Mouse (Mus musculus) c-Kit-positive CD71-positive TER-119-negative erythroid progenitor cells, embryonic 14.5 days (primary cell): ENCODE results near the gene Olfr15.
A peak's percentile ranks its signal among the peaks of the same experiment; 100 is the strongest.
"Not testable (repeated sequence)": the region's sequence is repeated elsewhere in the genome, so short reads cannot be mapped to it uniquely, and the experiment has no call there.

ENCODE experiments used
- DNase-seq: peaks from one replicate; pipeline ENCODE4 v3.0.0-alpha.2; 2013; ENCODE audit warnings: low read depth

Olfr15 gene

DNA sequence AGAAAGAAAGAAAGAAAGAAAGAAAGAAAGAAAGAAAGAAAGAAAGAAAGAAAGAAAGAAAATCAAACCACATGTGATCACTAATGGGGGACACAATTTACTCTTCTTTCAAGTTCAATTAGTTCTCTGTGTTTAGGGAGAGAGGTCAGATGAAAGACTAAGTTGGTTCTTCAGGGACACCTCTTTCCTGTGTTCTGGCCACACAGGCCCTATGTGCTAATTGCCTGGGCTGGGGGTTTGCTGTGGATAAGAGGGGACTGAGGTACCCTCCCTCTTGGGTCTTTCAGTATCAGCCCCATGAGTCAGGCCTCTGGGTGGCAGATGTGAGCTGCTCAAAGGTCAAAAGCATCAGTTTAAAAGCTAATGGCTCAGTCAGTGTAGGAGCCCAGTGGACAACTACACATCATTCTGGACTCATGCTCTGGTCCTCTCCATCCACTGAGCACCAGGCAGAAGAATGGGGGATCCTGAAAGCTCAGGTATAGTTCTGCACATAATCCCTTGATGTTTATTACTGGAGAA lies at the start of gene Olfr15:
Gene Olfr15, plus strand, starts transcription at position 291 of the 522 bp plus-strand sequence.
- DNase-seq = no peak

DNA sequence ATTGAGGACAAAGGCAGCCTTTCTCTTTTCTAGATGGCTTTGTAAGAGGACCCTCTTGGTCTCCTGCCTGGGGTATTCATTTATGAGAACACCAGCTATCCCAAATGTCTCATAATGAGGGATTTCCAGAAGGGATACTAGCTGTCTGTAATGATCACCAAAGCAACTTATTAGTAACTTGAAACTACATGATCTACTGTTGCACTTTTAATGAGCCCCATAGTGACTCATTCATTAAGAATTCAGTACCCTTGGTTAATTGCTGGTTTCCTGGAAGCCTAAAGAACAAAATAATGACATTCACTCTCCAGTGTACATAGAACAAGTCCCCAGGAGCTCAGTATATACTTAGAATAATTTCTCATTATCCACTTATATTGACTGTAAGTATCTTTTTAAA lies 49.4 kb upstream of the Olfr15 start:
- DNase-seq = no peak

DNA sequence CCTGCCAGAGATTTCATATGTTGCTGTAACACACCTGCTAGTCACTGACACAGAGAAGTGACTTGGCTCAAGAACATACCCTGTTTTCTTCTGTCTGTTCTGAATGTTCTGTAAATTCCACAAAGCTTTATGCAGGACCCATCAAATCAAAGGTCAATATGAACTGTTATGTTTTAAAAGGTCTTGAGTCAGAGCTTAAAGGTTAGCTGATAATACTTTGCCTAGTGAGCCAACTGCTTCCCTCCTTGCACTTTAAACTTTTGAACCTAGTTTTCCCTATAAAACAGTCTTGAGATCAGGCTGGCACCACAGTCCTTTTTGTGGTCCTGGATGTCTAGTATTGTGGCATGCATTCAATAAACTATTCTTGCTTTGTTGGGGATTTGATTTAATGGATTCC lies 42.3 kb upstream of the Olfr15 start:
- no peak for DNase-seq

DNA sequence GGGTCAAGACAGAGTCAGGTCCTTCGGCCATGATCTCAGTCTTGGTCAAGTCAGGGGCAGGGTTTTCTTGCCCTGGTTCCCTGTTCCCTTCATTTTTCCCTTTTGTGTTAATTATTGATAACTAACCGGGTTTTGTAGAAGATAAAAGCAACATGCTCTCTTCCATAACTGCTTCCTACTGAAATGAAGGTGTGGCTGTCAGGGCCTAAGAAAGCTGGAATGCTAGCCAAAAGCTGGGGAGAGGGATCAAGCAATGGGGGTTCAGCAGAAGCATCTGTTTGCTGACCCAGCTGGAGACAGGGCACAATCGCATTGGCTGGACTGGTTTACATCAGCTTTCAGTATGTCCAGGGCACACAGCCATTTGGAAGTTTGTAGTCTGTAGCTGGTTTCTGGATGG lies 22.5 kb upstream of the Olfr15 start:
- no peak for DNase-seq

DNA sequence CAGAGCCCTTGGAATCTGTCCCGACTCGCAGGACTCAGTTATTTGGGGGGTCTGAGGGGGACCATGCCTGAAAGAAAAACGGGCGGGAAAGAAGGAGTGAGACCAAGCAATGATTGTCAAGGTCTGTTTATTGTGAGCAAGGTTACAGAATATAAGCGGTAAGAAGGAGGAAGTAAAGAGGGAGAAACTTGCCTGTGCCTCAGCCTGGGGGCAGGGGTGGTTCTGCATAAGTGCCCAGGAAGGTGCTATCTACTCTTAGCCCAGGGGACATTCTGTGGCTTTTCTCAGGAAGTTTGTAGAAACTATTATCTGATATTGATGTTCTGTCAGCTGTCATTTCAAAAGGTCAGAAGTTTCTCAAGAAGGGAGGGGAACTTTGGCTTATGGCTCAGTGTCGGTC lies 16.0 kb upstream of the Olfr15 start:
- not testable (repeated sequence) for DNase-seq

DNA sequence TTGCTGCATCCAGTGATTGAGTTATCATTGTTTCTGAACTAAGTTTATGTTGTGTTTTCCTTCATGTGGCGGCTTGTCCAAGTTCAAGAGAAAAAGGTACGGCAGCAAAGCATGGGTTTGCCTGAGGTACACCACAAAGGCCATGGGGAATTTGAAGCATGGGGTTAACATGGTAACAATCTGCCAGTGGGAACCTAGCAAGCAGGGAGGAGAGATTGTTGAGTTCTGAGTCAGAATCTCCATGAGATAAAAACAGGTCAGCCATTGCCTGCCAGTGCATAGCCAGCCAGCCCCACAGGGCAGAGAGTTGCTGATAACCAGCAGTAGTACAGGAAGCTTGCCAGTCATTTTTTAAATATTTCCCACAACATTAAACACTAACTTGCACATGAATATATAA lies 10.5 kb upstream of the Olfr15 start:
- no peak for DNase-seq

DNA sequence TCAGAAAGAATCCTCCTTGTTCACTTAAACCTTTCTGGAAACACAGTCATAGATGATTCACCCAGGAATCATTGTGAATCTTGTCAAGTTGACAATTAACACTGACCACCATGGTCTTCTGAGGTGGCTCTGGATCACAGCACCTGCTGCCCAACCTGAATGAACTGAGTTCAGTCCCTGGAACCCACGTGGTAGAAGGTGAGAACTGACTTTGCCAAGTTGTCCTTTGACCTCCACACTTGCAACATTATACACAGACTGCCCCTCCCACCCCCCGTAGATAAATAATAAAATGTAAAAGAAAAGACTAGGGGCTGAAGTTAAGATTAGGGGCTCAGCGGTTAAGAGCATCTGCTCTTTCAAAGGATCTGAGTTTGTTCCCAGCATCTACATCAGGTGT lies 2.7 kb upstream of the Olfr15 start:
- no peak for DNase-seq

DNA sequence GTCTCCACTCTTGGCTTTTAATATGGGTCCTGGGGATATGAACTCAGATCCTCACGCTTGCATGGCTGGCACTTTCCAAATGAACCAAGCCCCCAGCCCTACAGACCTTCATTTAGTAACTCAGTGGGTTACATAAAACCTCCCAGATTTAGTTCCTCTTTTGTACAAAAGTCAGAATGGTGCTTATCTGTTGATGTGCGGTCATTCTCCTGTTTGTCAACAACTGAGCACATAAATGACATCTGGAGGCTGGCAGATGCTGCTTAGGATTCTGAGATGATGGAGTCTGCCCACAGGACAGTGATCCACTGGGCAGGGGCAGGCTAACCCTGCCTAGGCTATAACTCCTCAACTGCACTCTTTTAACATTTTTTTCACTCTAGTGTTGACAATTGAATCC lies 951 bp upstream of the Olfr15 start:
- DNase-seq = no peak

DNA sequence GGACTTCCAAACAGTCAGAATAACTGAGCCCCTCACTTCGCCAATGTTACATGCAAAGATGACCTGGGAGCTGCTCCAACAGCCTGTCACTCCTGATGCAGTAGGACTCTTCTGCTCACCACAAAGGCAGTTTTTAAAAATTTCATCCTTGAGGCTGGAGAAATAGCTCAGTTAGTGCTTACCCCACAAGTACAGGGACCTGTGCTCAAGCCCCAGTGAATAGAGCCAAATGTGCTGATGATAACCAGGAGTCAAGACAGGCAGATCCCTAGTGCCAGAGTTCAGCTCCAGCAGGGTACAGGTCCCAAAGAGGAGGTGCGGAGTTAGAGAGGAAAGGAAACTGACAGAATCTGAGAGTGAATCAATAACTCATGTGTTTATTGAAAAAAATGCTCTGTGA lies 4.8 kb downstream of the Olfr15 start:
- DNase-seq = no peak

DNA sequence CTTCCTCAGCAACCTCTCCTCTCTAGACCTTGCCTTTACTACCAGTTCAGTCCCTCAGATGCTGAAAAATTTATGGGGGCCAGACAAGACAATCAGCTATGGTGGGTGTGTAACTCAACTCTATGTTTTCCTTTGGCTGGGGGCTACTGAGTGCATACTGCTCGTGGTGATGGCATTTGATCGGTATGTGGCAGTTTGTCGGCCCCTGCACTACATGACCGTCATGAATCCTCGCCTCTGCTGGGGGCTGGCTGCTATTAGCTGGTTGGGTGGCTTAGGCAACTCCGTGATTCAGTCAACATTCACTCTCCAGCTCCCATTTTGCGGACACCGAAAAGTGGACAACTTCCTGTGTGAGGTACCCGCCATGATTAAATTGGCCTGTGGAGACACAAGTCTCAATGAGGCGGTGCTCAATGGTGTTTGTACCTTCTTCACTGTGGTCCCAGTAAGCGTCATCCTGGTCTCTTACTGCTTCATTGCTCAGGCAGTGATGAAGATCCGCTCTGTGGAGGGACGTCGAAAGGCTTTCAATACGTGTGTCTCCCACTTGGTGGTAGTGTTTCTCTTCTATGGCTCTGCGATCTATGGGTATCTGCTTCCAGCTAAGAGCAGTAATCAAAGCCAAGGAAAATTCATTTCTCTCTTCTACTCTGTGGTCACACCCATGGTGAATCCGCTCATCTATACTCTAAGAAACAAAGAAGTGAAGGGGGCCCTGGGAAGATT lies 8.6 kb downstream of the Olfr15 start:
- DNase-seq = no peak

DNA sequence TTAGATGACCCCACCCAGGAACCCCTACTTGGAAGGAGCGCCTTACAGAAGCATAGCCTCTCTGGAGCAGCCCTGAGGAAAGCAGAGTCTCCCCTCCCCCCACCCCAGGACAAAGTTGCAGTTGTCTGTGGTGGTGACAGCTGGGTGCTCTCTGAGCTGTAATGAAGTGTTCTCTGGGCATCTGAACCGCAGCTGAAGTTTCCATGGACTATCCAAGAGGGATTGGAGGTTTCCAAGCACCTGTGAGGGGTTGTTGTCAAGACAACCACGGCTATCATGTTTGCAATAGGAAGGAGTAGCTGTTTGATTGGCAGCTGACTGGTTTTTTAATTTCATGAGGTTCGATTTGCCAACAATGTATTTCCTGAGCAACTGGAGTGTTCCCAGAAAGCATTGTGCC lies 12.3 kb downstream of the Olfr15 start:
- DNase-seq = no peak

DNA sequence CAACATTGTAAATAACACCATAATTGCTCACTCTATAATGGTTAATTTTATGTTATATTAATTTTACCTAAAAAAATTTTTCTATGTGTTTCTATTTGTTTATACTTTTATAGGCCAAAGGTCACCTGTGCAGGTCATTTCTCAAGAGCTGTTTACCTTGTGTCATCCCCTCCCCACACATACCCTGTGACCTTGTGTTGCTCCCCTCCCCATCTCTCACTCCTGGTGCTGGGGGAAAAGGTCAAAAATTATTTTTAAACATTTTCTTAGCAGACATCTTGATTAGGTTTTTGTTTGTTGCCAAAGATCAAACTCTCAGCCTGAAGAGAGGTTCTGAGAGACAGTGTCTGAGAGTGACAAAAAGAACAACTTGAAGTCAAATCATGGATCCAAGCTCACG lies 13.1 kb downstream of the Olfr15 start:
- DNase-seq = no peak

DNA sequence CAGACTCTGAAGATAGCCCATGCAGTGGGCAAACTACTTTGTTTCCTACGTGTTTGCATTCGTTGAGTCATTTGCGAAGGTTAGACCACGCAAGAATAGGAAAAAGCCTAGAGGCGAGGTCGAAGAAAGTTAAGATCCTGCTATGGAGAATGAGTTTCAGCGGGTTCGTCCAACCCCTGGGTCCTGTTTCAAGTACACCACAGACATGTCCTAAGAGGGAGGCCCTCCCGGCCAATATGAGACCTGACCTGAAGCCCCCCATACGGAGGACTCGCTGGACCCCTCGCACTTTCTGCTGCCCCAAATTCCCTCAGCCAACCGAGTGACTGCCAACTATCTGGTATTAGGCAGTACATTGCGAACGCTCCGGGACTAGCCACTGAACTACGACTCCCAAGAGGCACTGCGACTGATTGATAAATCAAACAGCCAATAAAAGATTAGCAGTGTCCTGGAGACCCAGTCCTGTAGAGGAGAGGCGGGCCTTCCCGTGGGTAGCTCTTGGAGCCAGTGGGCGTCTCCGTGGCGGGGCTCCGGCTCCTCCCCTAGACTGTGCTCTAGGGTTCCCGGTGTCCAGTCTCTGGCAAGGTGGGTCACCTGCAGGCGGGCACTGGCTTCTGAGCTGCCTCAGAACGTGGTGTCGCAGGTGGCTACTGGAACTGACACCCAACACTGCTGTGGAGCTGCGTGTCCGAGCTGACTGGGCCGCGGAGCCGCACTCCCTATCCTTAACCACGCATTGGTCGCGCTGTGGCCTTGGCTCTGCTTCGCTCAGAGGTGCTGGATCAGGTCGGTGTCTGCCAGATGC lies 16.2 kb downstream of the Olfr15 start, which contains the start of gene Zfp174:
Gene Zfp174, plus strand, starts transcription at position 558 of the 808 bp plus-strand sequence.
- peak; percentile 94 for DNase-seq

DNA sequence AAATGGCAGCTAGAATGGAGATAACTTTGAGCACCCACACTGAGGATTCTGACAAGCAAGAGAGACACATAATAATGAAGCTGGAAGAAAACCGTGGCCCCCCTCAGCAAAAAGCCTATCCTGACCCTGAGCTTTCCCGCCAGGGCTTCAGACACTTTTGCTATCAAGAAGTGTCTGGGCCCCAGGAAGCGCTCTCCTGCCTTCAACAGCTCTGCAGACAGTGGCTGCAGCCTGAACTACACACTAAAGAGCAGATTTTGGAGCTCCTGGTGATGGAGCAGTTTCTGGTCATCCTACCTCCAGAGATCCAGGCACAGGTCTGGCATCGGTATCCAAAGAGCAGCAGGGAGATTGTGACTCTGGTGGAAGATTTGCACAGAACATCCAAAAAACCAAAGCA lies 17.2 kb downstream of the Olfr15 start:
- no peak for DNase-seq

DNA sequence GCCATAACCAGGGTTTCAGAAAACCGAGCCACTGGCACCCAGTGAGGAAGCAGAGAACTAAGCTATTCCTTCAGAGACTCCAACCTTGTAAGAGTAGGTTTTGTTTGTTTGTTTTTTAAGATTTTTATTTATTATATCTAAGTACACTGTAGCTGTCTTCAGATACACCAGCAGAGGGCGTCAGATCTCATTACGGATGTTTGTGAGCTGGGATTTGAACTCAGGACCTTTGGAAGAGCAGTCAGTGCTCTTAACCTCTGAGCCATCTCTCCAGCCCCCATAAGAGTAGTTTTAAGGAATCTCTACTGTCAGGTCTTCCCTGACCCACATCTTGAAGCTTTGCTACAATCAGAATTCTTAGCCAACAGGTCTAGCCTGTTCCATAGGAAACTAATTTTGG lies 17.7 kb downstream of the Olfr15 start:
- no peak for DNase-seq

DNA sequence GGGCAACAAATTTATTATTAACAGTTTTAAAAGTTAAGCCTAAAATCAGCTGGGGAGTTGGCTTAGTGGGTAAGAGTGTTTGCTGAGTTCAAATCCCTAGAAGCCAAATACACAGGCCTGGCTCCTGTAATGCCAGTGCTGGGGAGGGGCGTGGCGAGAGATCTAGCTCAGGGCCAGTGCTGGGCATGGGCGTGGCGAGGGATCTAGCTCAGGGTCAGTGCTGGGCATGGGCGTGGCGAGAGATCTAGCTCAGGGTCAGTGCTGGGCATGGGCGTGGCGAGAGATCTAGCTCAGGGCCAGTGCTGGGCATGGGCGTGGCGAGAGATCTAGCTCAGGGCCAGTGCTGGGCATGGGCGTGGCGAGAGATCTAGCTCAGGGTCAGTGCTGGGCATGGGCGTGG lies 20.6 kb downstream of the Olfr15 start:
- DNase-seq = not testable (repeated sequence)

DNA sequence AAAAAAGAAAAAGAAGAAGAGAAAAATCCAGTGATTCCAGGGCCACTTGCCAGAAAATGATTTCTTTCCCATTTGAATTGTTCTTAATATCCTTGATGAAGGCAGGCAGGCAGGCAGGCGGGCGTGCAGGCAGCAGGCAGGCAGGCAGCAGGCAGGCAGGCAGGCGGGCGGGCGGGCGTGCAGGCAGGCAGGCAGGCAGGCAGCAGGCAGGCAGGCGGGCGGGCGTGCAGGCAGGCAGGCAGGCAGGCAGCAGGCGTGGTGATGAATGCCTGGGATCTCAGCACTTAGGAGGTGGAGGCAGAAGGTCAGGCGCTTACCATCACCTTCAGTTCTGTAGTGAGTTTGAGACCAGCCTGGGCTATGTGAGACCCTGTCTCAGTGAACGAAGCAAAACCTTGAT lies 21.9 kb downstream of the Olfr15 start:
- no peak for DNase-seq

DNA sequence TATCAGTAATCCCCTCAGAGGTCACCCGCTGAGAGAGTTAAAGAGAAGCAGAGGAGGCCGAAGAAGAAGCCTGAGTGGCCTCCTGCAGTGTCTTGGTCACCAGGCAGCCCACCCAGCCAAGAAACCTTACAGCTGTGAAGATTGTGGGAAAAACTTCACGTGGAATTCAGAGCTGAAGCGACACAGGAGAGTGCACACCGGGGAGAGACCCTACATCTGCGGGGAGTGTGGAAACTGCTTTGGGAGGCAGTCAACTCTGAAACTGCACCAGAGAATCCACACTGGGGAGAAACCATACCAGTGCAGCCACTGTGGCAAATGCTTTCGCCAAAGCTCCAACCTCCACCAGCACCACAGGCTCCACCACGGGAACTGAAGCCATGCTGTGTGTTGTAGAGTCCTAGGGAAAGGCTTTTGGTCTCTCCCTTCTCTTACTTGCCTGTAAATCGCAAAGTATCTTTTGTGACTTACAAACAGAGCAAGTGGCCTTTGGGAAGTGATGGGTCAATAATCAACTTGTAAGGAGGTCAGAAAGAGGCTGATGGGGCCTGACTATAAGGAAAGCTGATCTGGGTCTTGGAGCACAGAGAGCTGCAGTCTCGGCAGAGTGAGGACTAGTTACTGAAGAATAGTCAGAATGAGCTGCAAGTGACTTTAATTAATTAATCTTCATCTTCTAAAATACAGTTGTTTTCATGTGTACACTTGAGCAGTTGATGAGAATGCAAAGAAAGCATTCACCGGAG lies 23.9 kb downstream of the Olfr15 start:
- DNase-seq = no peak

DNA sequence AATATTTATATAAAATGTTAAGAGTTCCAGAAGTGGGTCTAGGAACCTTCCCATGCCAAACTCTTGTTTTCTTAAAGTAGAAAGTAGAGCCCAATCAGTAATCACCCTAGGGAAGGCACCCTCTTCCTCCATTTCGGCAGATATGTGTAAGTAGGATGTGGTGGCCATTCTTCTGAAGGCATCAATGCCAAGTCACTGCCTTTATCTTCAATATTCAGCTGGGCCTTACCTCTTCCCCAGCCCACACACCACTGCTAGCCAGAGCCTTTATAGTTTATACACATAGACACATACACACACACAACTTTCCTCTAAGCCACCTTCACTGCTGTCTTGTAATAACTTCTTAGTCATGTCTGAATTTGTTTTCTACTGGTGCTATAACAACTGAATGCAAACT lies 25.1 kb downstream of the Olfr15 start:
- DNase-seq = no peak

DNA sequence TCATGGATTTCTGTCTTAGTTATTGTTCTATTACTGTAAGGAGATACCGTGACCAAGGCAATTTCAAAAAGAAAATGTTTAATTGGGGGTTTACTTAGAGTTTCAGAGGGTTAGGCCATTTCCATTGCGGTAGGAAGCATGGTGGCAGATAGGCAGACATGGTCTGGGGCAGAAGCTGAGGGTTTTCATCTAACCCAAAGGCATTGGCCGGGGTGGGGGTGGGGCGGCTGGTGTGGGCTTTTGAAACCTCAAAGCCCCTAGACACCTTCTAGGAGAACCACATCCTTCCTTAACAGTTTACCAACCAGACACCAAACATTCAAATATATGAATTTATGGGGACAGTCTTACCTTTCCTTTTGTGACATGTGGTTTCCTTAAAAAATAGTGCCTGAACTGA lies 28.6 kb downstream of the Olfr15 start:
- DNase-seq = no peak

DNA sequence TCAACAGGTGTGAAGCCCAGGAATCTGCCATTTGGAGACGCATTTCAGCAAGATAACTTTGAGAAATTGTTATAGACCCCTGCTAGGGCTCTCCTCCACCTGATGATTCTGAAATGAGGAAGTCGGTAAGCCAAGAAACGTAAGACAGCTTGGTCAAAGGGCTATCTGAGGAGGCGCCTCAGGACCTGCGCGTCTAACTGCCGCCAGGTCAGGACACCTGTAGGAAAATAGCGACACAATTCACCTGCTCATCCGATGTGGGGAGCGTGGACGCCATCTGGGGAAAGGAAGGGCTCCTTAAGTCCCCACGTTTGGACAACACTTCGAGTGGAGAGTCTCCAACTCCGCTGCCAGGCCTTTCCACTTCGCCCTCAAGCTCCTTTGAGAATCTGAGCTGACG lies 41.1 kb downstream of the Olfr15 start:
- DNase-seq = no peak

DNA sequence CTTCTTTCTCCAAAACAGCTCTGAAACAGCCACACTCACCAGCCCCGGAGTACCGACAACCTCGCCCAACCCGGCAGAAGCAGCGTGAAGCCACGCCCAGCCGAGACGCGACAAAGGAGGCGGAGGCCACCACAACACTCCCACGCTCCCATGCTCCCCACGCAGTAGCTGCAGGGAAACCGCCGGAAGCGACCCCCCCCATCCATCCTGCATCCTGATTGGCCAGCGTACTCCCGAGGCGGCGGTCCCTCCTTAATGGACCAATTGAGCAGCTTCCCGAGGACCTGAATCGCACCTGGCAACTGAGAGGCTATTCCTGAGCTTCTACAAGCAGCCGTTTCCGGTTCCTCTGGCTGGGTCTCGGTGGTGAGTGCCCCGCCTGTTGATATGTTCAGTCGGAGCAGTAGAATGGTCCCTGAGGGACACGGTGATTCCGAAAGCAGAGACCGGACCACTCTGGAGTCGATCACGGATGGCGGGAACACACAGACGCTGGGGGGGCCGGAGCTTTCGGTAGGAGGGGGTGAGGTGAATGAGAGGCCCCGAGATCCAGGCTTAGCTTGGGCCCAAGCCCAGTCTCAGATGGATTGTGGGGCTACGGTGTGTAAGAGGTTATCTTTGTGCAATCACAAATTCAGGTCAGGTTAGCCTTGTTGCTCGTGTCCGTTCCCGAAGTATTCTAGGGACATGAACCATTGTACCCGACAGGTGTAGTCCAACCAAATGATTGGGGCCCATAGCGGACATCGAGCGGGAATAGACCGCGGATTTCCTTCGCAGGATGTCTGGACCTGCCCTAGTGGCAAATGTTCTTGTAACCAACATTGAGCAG lies 41.8 kb downstream of the Olfr15 start, which contains the start of gene Naa60:
Gene Naa60, plus strand, starts transcription at position 160 of the 832 bp plus-strand sequence.
- DNase-seq = peak; percentile 83
